Mouse (Mus musculus): ENCODE measurements around the gene Zfp941. TPM values are rescaled to one million over a fixed set of nuclear protein-coding genes. Genes with fewer than 3 reads are reported as not detected.

Zfp941 gene
- polyA plus RNA-seq, 1 experiment from 2014 or later = 0.87 TPM

GRCm38 (mm10) chr7:140811714-140812113, 10.3 kb downstream of the Zfp941 start:
- no peaks in the 10 kb centered on the region for H3K4me1 ChIP-seq
- H3K36me3 ChIP-seq = no peaks in the 10 kb centered on the region
- no peak overlapping the region for H3K4me2 ChIP-seq (replicated peaks)
- no peak overlapping the region for H3K27ac ChIP-seq (replicated peaks)
- no peaks in the 10 kb centered on the region for H3K9me3 ChIP-seq (replicated peaks)
- no peak overlapping the region for H3K4me3 ChIP-seq (replicated peaks)
- no peak overlapping the region for H3K9ac ChIP-seq
- WGBS = 88% methylated on average over 13 of the region's 13 CpGs
- no peaks in the 10 kb centered on the region for H3K27me3 ChIP-seq
- no peak for ATAC-seq (ENCODE audit: insufficient number of reproducible peaks, low FRiP score, low TSS enrichment, low read depth)

GRCm38 (mm10) chr7:140810496-140810895, 11.5 kb downstream of the Zfp941 start:
- no peaks in the 10 kb centered on the region for H3K4me1 ChIP-seq
- no peaks in the 10 kb centered on the region for H3K36me3 ChIP-seq
- no peak for ATAC-seq (ENCODE audit: insufficient number of reproducible peaks, low FRiP score, low TSS enrichment, low read depth)
- H3K27ac ChIP-seq (replicated peaks) = no peak overlapping the region
- H3K9me3 ChIP-seq (replicated peaks) = no peaks in the 10 kb centered on the region
- H3K4me2 ChIP-seq (replicated peaks) = no peak overlapping the region
- WGBS = 90% methylated on average over 6 of the region's 6 CpGs
- H3K4me3 ChIP-seq (replicated peaks) = no peak overlapping the region
- H3K9ac ChIP-seq = no peak overlapping the region
- H3K27me3 ChIP-seq = no peaks in the 10 kb centered on the region

- Histone ChIP-seq H3K27ac (replicated peaks) (no peak overlapping the region), H3K4me1 (no peaks in the 10 kb centered on the region), H3K4me3 (replicated peaks) (no peak overlapping the region), H3K9ac (no peak overlapping the region), H3K9me3 (replicated peaks) (no peaks in the 10 kb centered on the region), H3K36me3 (no peaks in the 10 kb centered on the region), H3K4me2 (replicated peaks) (no peak overlapping the region), H3K27me3 (no peaks in the 10 kb centered on the region)
- no peak for ATAC-seq (ENCODE audit: insufficient number of reproducible peaks, low FRiP score, low TSS enrichment, low read depth)
- WGBS = 21% methylated on average over 1 of the region's 1 CpGs
These were observed 16.3 kb downstream of the Zfp941 start for GRCm38 (mm10) chr7:140805704-140806103.

GRCm38 (mm10) chr7:140802629-140803028, 19.3 kb downstream of the Zfp941 start:
- Histone ChIP-seq H3K27ac (replicated peaks) (no peak overlapping the region), H3K36me3 (no peaks in the 10 kb centered on the region), H3K9me3 (replicated peaks) (no peaks in the 10 kb centered on the region), H3K27me3 (no peaks in the 10 kb centered on the region), H3K4me3 (replicated peaks) (no peak overlapping the region), H3K4me1 (no peaks in the 10 kb centered on the region), H3K9ac (no peak overlapping the region), H3K4me2 (replicated peaks) (no peak overlapping the region)
- WGBS = 66% methylated on average over 6 of the region's 6 CpGs
- ATAC-seq (ENCODE audit: insufficient number of reproducible peaks, low FRiP score, low TSS enrichment, low read depth) = no peak

- 70% methylated on average over 2 of the region's 2 CpGs for WGBS
- no peaks in the 10 kb centered on the region for H3K4me1 ChIP-seq
These were observed 23.8 kb downstream of the Zfp941 start for GRCm38 (mm10) chr7:140798212-140798611.

GRCm38 (mm10) chr7:140797619-140798018, 24.4 kb downstream of the Zfp941 start:
- no peaks in the 10 kb centered on the region for H3K9me3 ChIP-seq (replicated peaks)
- no peak overlapping the region for H3K27ac ChIP-seq (replicated peaks)
- H3K4me2 ChIP-seq (replicated peaks) = no peak overlapping the region
- H3K27me3 ChIP-seq = no peaks in the 10 kb centered on the region
- no peaks in the 10 kb centered on the region for H3K36me3 ChIP-seq
- no peak for ATAC-seq (ENCODE audit: insufficient number of reproducible peaks, low FRiP score, low TSS enrichment, low read depth)
- H3K4me1 ChIP-seq = no peaks in the 10 kb centered on the region
- 81% methylated on average over 3 of the region's 3 CpGs for WGBS
- H3K9ac ChIP-seq = no peak overlapping the region
- no peak overlapping the region for H3K4me3 ChIP-seq (replicated peaks)

More at GRCm38 (mm10) chr7:140798212-140798611, 23.8 kb downstream of the Zfp941 start:
- no peak overlapping the region for H3K4me2 ChIP-seq (replicated peaks)
- no peaks in the 10 kb centered on the region for H3K36me3 ChIP-seq
- ATAC-seq (ENCODE audit: insufficient number of reproducible peaks, low FRiP score, low TSS enrichment, low read depth) = no peak
- no peak overlapping the region for H3K9ac ChIP-seq
- H3K27me3 ChIP-seq = no peaks in the 10 kb centered on the region
- H3K9me3 ChIP-seq (replicated peaks) = no peaks in the 10 kb centered on the region
- no peak overlapping the region for H3K27ac ChIP-seq (replicated peaks)
- no peak overlapping the region for H3K4me3 ChIP-seq (replicated peaks)

GRCm38 (mm10) chr7:140793541-140793940, 28.4 kb downstream of the Zfp941 start:
- Histone ChIP-seq H3K36me3 (no peaks in the 10 kb centered on the region), H3K4me2 (replicated peaks) (no peak overlapping the region), H3K27ac (replicated peaks) (no peak overlapping the region), H3K9ac (no peak overlapping the region), H3K9me3 (replicated peaks) (no peaks in the 10 kb centered on the region), H3K27me3 (no peaks in the 10 kb centered on the region), H3K4me3 (replicated peaks) (no peak overlapping the region), H3K4me1 (no peaks in the 10 kb centered on the region)
- ATAC-seq (ENCODE audit: insufficient number of reproducible peaks, low FRiP score, low TSS enrichment, low read depth) = no peak
- WGBS = 66% methylated on average over 4 of the region's 4 CpGs

GRCm38 (mm10) chr7:140788053-140788435, 33.9 kb downstream of the Zfp941 start:
- 84% methylated on average over 7 of the region's 7 CpGs for WGBS
- H3K9me3 ChIP-seq (replicated peaks) = no peaks in the 10 kb centered on the region
- H3K27me3 ChIP-seq = no peaks in the 10 kb centered on the region
- no peak overlapping the region for H3K4me3 ChIP-seq (replicated peaks)
- H3K4me2 ChIP-seq (replicated peaks) = no peak overlapping the region
- H3K9ac ChIP-seq = no peak overlapping the region
- no peaks in the 10 kb centered on the region for H3K36me3 ChIP-seq
- H3K4me1 ChIP-seq = no peaks in the 10 kb centered on the region
- H3K27ac ChIP-seq (replicated peaks) = no peak overlapping the region
- no peak for ATAC-seq (ENCODE audit: insufficient number of reproducible peaks, low FRiP score, low TSS enrichment, low read depth)

- Histone ChIP-seq H3K4me3 (replicated peaks) (no peak within 1 kb of the TSS), H3K36me3 (no peaks in the 10 kb centered on the region), H3K4me1 (no peaks in the 10 kb centered on the region), H3K9ac (no peak within 1 kb of the TSS), H3K27me3 (no peaks in the 10 kb centered on the region), H3K4me2 (replicated peaks) (no peak within 1 kb of the TSS), H3K27ac (replicated peaks) (no peak within 1 kb of the TSS), H3K9me3 (replicated peaks) (no peaks in the 10 kb centered on the region)
- no peak for ATAC-seq (ENCODE audit: insufficient number of reproducible peaks, low FRiP score, low TSS enrichment, low read depth)
- WGBS = 83% methylated on average over 33 of the region's 33 CpGs
These were observed 34.4 kb downstream of the Zfp941 start, which contains the start of gene Syce1 for GRCm38 (mm10) chr7:140787406-140788052. Gene Syce1 (minus strand): TSS chr7:140787852.

GRCm38 (mm10) chr7:140780548-140780947, 41.4 kb downstream of the Zfp941 start:
- no peaks in the 10 kb centered on the region for H3K9me3 ChIP-seq (replicated peaks)
- H3K9ac ChIP-seq = no peak overlapping the region
- H3K27ac ChIP-seq (replicated peaks) = no peak overlapping the region
- H3K4me2 ChIP-seq (replicated peaks) = no peak overlapping the region
- no peaks in the 10 kb centered on the region for H3K4me1 ChIP-seq
- no peak overlapping the region for H3K4me3 ChIP-seq (replicated peaks)
- no peaks in the 10 kb centered on the region for H3K27me3 ChIP-seq
- 75% methylated on average over 4 of the region's 4 CpGs for WGBS
- ATAC-seq (ENCODE audit: insufficient number of reproducible peaks, low FRiP score, low TSS enrichment, low read depth) = no peak
- H3K36me3 ChIP-seq = no peaks in the 10 kb centered on the region

- H3K36me3 ChIP-seq = no peaks in the 10 kb centered on the region
- H3K4me2 ChIP-seq (replicated peaks) = no peak overlapping the region
- no peaks in the 10 kb centered on the region for H3K4me1 ChIP-seq
- H3K27ac ChIP-seq (replicated peaks) = no peak overlapping the region
- H3K27me3 ChIP-seq = no peaks in the 10 kb centered on the region
- ATAC-seq (ENCODE audit: insufficient number of reproducible peaks, low FRiP score, low TSS enrichment, low read depth) = no peak
- H3K9ac ChIP-seq = no peak overlapping the region
- WGBS = 71% methylated on average over 12 of the region's 12 CpGs
- no peaks in the 10 kb centered on the region for H3K9me3 ChIP-seq (replicated peaks)
- no peak overlapping the region for H3K4me3 ChIP-seq (replicated peaks)
These were observed 55.9 kb downstream of the Zfp941 start for GRCm38 (mm10) chr7:140765888-140766739.

Data from embryonic facial prominence, embryonic 15.5 days (tissue).